Mouse (Mus musculus) C2C12 (cell line): Measurements from ENCODE around the gene Ltb. TPM values are rescaled to one million over a fixed set of nuclear protein-coding genes. Genes with fewer than 3 reads are reported as not detected.

ENCODE experiments used
- H3K27me3 ChIP-seq: one replicate; pipeline ENCODE4 v1.6.1; 2011; ENCODE audit not compliant: control insufficient read depth, insufficient read depth, insufficient read length
- H3K36me3 ChIP-seq: one replicate; pipeline ENCODE4 v1.6.1; 2011; ENCODE audit not compliant: control insufficient read depth, insufficient read depth
- H3K4me3 ChIP-seq: one replicate; pipeline ENCODE4 v1.5.1; 2011; ENCODE audit warnings: mild to moderate bottlenecking, control low read depth; ENCODE audit not compliant: poor library complexity, insufficient read depth, severe bottlenecking
- H3K79me2 ChIP-seq: one replicate; pipeline ENCODE4 v1.6.1; 2011; ENCODE audit not compliant: control insufficient read depth, insufficient read depth
- H3K79me3 ChIP-seq: one replicate; pipeline ENCODE4 v1.6.1; 2011; ENCODE audit warnings: low read depth, control low read depth
- H3ac ChIP-seq: one replicate; pipeline ENCODE3; 2011; ENCODE audit warnings: low read depth; ENCODE audit not compliant: control insufficient read depth, insufficient read length
- CEBPB ChIP-seq: IDR thresholded peaks from one replicate; pipeline ENCODE4 v1.6.1; 2011; ENCODE audit warnings: low read depth, mild to moderate bottlenecking, control low read depth, moderate library complexity
- CTCF ChIP-seq: IDR thresholded peaks from one replicate; pipeline ENCODE4 v1.5.1; 2011; ENCODE audit not compliant: control insufficient read depth, insufficient read depth, insufficient read length
- FOSL1 ChIP-seq: IDR thresholded peaks from one replicate; pipeline ENCODE4 v1.8.0; 2011; ENCODE audit warnings: mild to moderate bottlenecking, low read length; ENCODE audit not compliant: poor library complexity, insufficient read depth, severe bottlenecking
- MAX ChIP-seq: IDR thresholded peaks from one replicate; pipeline ENCODE4 v1.6.1; 2011; ENCODE audit warnings: mild to moderate bottlenecking, control low read depth
- MYOD1 ChIP-seq: IDR thresholded peaks from one replicate; pipeline ENCODE4 v1.6.1; 2011; ENCODE audit warnings: low read depth; ENCODE audit not compliant: control insufficient read depth, insufficient read length
- MYOG ChIP-seq: IDR thresholded peaks from one replicate; pipeline ENCODE4 v1.6.1; 2011; ENCODE audit not compliant: control insufficient read depth, insufficient read length; ENCODE audit errors: extremely low read depth
- USF1 ChIP-seq: IDR thresholded peaks from one replicate; pipeline ENCODE4 v1.6.1; 2011; ENCODE audit warnings: low read depth, mild to moderate bottlenecking, control low read depth, moderate library complexity
- polyA plus RNA-seq: library from polyadenylated mRNA; unstranded; fragments of >200 nt; fragmentation: generic; extraction: Trizol; gene quantifications from one replicate; pipeline ENCODE4 v1.2.1, GENCODE M21; 2012; ENCODE audit warnings: missing spikeins

Gene Ltb
- polyA plus RNA-seq, 1 experiment, result not detected

DNA sequence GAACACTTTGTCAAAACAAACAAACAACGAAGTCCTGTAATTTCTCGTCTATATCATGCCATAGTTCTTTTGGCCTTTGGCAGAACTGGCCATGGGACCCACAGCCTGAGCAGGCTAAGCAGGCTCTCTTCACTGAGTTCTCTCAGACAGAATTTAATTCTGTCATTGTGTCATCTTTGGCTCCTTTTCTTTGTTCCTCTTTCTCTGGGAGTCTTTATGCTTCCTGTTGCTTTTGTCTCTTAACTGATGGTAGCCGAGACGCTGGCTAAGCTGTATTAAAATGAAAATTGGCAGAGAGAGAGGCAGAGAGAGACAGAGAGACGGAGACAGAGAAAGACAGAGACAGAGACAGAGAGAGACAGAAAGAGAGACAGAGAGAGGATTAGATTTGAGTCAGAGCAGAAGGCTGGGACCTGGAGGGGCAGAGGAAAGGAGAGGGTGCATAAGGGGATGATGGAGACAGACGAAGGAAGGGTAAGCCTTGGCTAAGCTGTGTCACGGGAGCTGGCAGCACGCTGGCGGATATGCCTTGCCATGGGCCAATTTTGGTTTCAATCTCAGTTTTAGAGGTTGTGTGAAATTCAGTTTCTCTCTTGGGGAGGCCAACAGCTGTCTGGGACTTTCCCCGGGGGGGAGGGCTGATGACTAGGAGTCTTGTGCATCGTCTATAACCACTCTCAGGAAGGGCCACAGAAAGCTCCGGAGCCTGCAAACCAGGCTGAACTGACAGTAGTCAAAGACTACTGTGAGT is 15.7 kb downstream of the Ltb start:
- Histone ChIP-seq H3ac (no peak overlapping the region), H3K79me2 (no peaks in the 10 kb centered on the region), H3K27me3 (no peaks in the 10 kb centered on the region), H3K79me3 (no peaks in the 10 kb centered on the region), H3K4me3 (no peak overlapping the region), H3K36me3 (no peaks in the 10 kb centered on the region)
- TF ChIP-seq CTCF (no peak), MYOG (no peak), FOSL1 (no peak), CEBPB (no peak), MYOD1 (no peak), MAX (no peak), USF1 (no peak)

DNA sequence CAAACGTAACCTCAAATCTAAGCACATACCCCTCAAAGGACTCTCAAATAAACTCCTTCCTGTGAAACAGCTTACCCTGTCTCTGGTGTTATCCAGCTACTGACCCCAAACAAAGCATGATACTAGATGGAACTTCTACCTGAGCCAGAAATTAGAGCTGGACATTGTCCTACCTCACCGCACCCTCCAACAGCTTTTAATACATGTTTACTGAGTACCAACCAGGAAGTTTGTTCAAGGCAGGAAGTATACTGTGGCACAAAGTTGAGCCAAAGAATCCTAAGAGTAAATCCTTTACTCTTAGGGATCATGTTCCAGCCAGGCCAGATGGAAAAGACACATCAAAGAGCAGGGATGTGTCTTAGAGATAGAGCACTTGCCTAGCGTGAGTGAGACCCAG is 16.4 kb downstream of the Ltb start:
- Histone ChIP-seq H3K79me2 (no peaks in the 10 kb centered on the region), H3K4me3 (no peak overlapping the region), H3K36me3 (no peaks in the 10 kb centered on the region), H3ac (no peak overlapping the region), H3K27me3 (no peaks in the 10 kb centered on the region), H3K79me3 (no peaks in the 10 kb centered on the region)
- TF ChIP-seq CEBPB, result no peak
- TF ChIP-seq USF1, result no peak
- no peak for TF ChIP-seq MAX

- H3K4me3 ChIP-seq, result no peak overlapping the region
- H3K27me3 ChIP-seq, result no peaks in the 10 kb centered on the region
- no peak for TF ChIP-seq FOSL1
- no peak for TF ChIP-seq CEBPB
- no peak for TF ChIP-seq MAX
- H3K36me3 ChIP-seq, result no peaks in the 10 kb centered on the region
- no peaks in the 10 kb centered on the region for H3K79me2 ChIP-seq
- H3ac ChIP-seq, result no peak overlapping the region
- no peaks in the 10 kb centered on the region for H3K79me3 ChIP-seq
Observed at GRCm38 (mm10) chr17:35213071-35213470, 18.8 kb downstream of the Ltb start.

DNA sequence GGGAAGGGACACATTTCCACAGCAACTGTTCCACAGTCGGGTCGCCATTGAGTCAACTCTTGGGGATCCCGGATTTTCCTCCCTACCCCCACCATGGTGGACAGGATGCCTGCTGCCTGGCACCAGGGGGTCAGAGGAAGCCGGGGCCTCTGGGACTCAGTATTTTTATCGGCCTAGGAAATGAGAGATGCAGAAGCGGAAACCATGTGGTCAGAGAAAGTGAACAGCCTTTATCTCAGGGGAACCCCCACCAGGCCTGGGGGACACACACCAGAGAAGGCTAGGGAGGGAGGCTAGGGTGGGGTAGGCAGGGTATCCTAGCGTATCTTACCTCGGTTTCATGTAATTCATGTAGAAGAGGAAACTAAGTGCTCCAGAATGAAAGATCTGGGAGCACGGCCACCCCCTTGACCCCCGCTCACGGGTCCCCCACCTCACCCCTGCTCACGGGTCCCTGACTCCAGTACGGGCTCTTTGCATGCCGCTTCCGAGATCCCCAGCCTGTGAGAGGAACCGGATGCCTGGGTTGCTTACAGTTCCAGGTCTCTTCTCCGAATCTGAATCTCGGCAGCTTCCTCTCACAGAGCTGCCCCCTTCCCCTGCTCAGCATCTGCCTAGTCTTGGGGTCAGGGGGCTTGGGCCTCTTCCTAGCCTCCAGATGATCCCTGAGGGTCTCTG is 24.4 kb downstream of the Ltb start:
- TF ChIP-seq USF1, result no peak
- no peak for TF ChIP-seq FOSL1
- TF ChIP-seq MAX, result no peak
- TF ChIP-seq MYOG, result no peak
- TF ChIP-seq CTCF, result no peak
- no peak for TF ChIP-seq MYOD1
- no peak for TF ChIP-seq CEBPB
- Histone ChIP-seq H3K79me3 (no peaks in the 10 kb centered on the region), H3K4me3 (no peak overlapping the region), H3K79me2 (no peaks in the 10 kb centered on the region), H3ac (no peak overlapping the region), H3K36me3 (peaks cover 14% of the 10 kb centered on the region), H3K27me3 (no peaks in the 10 kb centered on the region)

DNA sequence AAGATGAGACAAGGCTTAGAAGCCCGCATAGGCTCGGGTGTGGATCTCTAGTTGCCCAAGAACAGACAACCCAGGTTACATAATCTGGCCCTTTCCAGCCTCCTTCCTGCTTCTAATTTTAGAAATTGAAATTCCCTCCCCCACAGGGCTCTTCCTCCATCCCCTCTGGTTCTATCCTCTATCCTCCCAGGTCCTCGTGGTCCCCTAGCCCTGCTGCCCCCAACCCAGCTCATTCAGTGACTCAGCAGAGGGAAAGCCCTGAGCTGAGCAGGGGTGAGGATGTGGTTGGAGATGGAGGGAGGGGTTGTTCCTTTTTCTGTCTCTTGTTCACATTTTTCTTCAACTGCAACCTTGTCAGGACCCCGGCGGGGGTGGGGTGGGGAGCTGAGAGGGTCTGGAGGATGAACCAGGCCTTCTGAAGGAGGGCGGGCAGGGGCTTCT is 25.4 kb downstream of the Ltb start:
- H3K36me3 ChIP-seq, result peaks cover 16% of the 10 kb centered on the region
- H3ac ChIP-seq, result no peak overlapping the region
- H3K79me3 ChIP-seq, result no peaks in the 10 kb centered on the region
- H3K27me3 ChIP-seq, result no peaks in the 10 kb centered on the region
- no peaks in the 10 kb centered on the region for H3K79me2 ChIP-seq
- no peak for TF ChIP-seq FOSL1
- TF ChIP-seq MYOD1, result no peak
- TF ChIP-seq CEBPB, result no peak
- no peak for TF ChIP-seq MYOG
- TF ChIP-seq CTCF, result no peak
- TF ChIP-seq USF1, result no peak
- TF ChIP-seq MAX, result no peak
- no peak overlapping the region for H3K4me3 ChIP-seq
